Mouse (Mus musculus) CD4-positive, CD25-positive, alpha-beta regulatory T cell (primary cell): Measurements from ENCODE around the gene Mogat1. TPM values are rescaled to one million over a fixed set of nuclear protein-coding genes. Genes with fewer than 3 reads are reported as not detected.

Experiments used
- polyA plus RNA-seq: library from polyadenylated mRNA; unstranded; fragments of 100-300 nt; shearing (Covaris generic); gene quantifications from one replicate; pipeline ENCODE4 v1.2.1, GENCODE M21; 2017

Mogat1 gene
- not detected for polyA plus RNA-seq

DNA sequence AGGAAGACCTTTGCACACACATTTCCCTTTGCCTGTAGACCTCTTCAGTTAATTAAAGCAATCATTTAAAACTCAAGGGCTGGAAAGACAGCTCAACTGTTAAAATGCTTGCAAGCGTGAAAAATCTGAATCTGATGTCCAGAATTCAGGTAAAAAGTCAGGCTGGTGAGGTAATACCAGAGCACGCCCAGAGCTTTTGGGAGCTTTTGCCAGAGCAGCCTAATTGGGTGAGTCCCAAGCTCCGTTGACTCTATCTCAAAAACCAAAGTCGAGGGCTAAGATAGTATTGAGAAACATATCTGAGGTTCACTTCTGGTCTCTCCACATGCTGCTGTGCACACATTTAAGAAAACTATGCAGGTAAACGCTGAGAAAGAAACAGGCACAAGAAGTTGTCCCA, at the start of gene Mogat1:
TSS of gene Mogat1 (plus strand) at position 130 of the 400 bp plus-strand sequence.

DNA sequence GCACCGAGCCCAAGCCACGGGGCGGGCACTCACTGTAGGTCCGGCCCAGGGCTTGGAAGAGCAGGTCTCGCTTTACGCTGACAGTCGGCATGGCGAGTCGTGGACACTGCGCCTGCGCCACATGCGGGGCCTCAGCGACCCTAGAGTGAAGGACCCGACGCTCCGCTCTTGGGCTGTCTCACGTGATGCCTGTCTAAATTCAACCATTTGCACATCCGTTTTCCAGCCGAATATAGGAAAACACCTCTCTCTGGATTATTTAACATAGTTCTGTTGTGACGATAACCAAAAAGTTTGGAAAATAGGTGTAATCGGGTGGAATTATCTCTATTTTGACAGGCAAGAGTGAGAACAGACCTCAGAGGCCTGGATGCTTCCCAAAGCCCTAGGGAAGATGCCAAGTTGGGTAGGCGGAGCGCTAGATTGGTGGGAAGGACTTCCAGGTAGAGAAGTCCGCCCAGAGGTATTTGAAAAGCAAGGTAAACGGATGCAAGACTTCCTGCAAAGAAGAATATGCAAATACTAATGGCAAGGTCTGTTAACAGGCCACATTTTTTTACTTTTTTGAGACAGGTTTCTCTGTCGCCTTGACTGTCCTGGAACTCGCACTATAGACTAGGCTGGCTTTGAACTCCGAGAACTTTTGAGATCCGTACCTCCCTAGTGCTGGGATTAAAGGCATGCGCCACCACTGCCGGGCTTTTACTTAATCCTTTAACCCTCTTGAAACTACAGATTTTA, 21.9 kb upstream of the Mogat1 start, which contains the start of gene Farsb:
TSS of gene Farsb (minus strand) at position 146 of the 741 bp plus-strand sequence.

DNA sequence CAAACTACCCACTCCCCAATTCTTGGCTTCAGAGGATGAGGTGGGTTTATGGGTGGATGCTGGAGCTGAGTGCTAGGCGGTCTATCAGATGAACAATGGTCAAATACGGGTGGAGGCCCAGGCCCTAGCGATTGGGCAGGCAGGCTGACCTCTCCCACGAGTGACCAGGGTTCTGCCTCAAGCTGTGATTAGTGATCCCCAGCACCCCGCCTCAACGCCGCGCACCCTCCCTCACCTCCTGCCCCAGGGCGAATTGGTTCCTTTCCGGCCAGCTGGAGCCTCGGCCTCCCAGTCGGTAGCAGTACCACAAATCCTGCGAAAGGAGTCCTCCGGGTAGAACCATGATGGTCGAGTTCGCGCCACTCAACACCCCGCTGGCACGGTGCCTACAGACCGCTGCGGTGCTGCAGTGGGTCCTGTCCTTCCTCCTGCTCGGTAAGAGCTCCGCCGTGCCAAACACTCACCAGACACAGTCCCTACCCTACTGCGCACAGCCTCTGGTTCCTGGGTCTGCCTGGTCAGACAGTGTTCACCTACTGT, 900 bp downstream of the Mogat1 start, which contains the start of gene BC035947:
TSS of gene BC035947 (minus strand) at position 538 of the 540 bp plus-strand sequence.

Other genes starting within 250 kb of the Mogat1 start
- gene Sgpp2, start 200.6 kb upstream of the Mogat1 start, polyA plus RNA-seq, result 0.50 TPM
- 101 TPM for gene Farsb, start 22.1 kb upstream of the Mogat1 start, polyA plus RNA-seq
- gene BC035947, start 1.2 kb downstream of the Mogat1 start, polyA plus RNA-seq, result not detected
- 15.7 TPM for gene Acsl3, start 146.8 kb downstream of the Mogat1 start, polyA plus RNA-seq
- gene Utp14b, start 147.0 kb downstream of the Mogat1 start, polyA plus RNA-seq, result 1.3 TPM